Mouse (Mus musculus): ENCODE measurements around the gene Fbxo4. TPM values are rescaled to one million over a fixed set of nuclear protein-coding genes. Genes with fewer than 3 reads are reported as not detected.

Gene Fbxo4
- total RNA-seq, 4 experiments from 2014 or later, result 2.6 to 4.7 (median 3.1) TPM

DNA sequence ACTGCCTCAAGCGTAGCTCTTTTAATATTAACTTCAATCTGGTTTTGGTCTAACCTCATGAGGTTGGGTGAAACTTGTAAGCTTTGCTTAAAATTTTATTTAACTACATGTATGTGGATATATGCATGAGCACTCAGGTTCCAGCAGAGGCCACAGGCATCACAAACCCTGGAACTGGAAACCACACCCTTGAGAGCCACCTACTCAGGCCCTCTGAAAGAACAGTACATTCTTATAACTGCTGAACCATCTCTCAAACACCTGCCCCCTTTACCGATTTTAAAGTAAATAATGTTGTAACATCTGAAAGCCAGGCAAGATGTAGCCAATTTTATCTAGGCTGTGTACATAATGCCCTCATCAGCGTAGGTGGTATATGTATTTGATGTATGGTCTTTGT lies 498 bp upstream of the Fbxo4 start:
- no peak for DNase-seq (ENCODE audit: low spot score in 2 of 2)

DNA sequence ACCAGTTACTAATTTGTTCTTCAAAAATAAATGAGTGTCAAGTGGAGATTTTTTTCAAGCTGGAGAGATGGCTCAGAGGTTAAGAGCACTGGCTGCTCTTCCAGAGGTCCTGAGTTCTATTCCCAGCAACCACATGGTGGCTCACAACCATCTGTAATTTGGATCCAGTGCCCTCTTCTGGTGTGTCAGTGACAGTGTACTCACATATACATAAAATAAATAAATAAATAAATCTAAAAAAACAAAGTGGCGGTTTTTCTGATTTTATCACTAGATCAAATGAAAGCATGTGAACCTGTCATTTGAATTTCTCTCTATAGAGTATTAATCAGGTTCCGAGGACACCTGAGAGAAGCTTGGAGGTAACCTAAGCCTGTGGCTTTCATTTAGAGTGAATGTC lies 1.1 kb downstream of the Fbxo4 start:
- DNase-seq (ENCODE audit: low spot score in 2 of 2), result no peak

DNA sequence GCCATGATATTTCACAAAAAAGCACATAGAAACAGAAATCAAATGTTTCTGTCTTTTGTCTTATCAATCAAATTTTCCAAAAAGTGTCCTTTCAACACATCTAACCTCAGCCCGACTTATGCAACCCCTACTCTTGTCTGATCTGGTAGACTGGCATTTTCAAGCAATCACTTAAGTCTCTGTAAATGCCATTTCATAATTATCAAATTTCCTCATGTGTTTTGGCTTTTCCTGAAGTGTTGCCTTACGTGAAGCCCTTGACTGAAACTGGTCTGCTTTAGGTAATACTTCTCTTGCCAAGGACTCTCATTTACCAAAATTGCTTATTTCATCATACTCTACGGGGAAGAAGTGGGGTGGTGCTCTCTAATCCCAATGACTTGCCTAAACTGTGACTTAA lies 6.1 kb downstream of the Fbxo4 start:
- no peak for DNase-seq (ENCODE audit: low spot score in 2 of 2)

DNA sequence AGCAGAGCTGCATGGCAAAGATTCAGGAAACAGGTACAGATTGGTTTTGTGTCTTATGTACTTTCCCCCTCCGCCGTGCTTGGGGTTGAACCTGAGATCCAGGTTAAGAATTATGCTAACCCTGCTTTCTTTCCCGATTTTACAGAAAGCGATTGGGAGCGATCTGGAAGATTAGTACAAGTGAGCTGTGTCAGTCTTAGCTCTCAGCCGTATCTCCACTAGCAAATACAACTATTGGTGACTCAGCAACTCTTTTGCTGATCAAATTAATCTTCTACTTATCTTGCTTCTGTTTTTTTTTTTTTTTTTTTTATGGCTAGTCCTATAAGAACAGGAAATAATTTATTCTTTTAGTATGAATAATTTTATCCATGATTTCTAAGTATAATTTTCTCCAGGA lies 9.2 kb downstream of the Fbxo4 start:
- DNase-seq (ENCODE audit: low spot score in 2 of 2), result no peak

DNA sequence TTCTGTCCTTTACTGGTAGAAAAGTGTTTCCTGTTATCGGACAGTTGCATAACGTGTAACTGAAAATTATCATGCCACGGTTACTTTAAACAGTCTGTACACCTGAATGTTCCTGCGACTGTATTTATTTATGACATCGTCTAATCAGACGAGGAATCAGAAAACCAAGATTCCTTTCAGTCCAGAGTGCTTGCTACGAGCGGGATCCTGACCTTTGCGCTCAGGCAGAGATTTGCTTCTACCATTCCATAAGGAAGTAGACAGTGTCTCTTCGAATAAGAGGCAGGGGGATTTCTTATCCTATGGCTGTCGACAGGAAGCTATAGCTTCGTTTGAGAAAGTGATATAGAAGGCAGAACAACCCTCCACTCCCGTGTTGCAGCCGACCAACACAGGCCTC lies 9.6 kb downstream of the Fbxo4 start:
- no peak for DNase-seq (ENCODE audit: low spot score in 2 of 2)

DNA sequence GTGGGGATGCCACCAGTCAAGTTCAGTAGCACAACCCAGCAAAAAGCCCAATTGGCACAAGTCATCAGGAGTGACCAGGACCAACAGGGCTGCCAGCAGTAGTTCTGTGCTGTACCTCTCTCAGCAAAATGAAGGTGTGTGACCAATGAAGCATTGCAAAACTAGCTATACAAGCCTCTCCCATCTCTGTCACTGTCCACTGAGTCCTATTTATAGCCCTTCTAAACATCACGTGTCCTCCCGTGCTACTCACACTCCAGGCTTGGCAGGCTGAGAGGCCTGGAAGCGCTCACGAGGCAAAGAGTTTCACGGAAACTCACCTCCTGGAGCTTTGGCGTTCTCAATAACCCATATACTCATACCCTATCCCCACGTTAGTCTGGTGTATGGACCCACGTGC lies 17.1 kb downstream of the Fbxo4 start:
- DNase-seq (ENCODE audit: low spot score in 2 of 2), result peak in 1 of 2 experiments; percentile 12

DNA sequence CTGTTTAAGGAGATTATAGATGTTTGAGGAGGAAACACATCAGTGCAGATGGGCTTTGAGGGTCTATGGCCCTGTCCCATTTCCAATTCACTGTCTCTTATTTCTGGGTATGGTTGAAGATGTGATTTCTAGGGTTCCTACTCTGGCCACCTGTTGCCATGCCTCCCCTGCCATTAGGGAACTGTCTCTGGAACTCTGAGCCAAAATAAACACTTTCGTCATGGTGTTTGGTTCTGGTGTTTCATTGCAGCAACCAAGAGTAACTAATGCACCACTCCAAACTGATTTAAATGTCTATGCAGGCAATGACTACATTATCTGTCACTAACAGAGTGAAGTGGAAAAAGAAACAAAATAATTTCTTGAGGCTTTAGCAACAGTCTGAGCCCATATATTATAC lies 19.3 kb downstream of the Fbxo4 start:
- no peak for DNase-seq (ENCODE audit: low spot score in 2 of 2)

DNA sequence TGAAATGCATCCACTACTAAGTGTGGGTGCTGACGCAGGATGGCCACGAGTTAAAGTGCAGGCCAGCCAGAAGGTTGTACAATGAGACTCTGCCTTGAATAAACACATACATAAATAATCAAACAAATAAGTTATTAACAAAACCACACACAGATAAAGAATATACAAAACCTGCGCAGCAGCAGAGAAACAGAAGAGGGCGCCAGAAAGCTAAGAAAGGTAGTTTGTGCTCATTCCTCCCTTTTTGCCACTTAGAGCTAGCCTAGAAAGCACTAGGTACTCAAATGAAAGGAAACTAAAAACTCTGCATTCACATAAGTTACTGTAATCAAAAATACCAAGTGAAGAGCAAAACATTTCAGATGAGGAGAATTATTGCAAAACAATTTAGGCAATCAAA lies 21.4 kb downstream of the Fbxo4 start:
- no peak for DNase-seq (ENCODE audit: low spot score in 2 of 2)

DNA sequence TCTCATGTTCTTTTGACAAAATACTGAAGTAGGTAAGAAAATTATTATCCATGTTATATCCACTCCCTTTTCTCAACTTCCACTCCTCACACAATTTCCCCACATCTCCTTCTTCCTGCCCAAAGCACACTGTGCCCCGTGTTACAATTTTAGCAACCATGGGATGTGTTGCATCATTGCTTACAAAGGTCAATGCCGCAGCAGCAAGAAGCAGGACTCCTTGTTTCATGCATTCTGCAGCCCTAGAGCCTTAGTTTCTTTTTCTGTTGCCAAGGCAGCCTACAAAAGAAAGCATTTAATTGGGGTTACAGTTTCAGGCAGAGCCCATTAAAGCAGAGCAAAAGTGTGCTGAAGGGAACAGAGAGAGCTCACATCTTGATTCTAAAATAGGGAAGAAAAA lies 24.4 kb downstream of the Fbxo4 start:
- no peak for DNase-seq (ENCODE audit: low spot score in 2 of 2)

DNA sequence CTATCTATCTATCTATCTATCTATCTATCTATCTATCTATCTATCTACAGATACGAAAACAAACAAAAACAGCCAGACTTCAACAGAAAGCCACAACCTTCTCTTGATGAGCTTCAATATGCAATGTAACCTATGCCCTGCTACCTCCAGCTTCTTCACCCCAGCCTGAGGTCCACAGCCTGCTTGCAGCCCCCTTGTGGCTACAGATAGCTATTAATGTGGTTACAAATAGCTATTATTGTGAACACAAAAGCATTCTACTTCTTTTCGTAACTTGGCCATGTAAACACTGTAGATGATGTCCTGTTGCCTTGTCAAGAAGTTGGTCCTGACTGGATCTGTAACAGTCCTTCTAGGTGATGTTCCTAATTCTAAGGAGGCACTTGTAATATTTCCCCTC lies 41.2 kb downstream of the Fbxo4 start:
- DNase-seq (ENCODE audit: low spot score in 2 of 2), result no peak

DNA sequence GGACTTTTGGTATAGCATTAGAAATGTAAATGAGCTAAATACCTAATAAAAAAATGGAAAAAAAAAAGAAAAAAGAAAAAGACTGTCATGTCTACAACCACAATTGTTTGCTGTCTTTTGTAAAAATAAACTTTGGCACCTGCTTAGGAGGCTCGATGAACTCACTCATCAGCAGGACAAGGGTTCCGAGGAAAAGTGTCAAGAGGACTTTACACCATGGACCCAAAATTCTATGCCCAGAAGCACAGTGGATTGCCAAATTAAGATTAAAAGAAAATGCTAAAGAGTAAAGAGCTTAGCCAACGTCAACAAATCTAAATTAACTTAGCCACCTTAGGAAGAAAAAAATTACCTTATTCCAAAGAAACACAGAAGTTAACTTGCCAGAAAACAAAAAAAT lies 43.3 kb downstream of the Fbxo4 start:
- DNase-seq (ENCODE audit: low spot score in 2 of 2), result no peak

DNA sequence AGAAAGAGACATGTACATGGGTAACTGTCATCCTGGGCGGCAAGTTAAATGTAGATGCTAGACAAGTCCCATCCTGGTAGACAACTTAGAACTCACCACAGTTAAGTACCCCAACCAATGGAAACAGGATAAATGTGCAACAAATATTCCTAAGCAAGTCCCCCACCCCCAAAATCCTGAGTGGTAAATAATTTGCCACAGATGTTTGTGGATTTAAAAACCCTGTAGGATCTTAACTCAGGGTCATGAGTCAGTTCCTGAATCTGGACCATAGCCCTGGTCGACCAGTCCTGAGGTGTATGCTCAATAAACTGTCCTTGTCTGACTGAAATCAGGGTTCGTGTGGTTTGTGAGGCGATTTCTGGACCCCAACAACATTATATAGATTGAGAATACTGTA lies 45.9 kb downstream of the Fbxo4 start:
- no peak for DNase-seq (ENCODE audit: low spot score in 2 of 2)

DNA sequence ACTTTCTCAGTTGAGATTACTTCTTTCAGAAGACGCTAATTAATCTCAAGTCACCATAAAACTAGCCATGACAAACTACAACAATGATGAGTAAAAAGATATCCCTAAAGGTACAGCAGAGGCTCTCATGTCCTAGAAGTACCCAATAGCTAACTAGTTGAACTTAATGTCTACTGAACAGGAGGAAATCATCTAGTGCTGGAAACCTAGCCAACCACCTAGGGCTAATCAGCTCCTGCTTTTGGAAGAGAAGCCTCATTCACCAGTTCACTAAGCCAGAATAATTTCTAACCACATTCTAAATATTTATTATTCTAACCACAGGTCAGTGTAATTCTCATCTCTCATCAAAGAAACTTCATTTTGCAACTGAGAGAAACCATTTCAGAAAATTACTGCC lies 47.4 kb downstream of the Fbxo4 start:
- no peak for DNase-seq (ENCODE audit: low spot score in 2 of 2)

Other genes starting within 250 kb of the Fbxo4 start
- gene AW549877, start 16.2 kb upstream of the Fbxo4 start, total RNA-seq (2022), result 10 to 100 TPM in 3 of 4 experiments, 1 to 10 TPM in 1; 9.1 to 11.8 (median 10.5) TPM
- gene Oxct1, start 46.8 kb upstream of the Fbxo4 start, total RNA-seq (2022), result 100 to 1,000 TPM; 233 to 311 (median 280) TPM